Mouse (Mus musculus) limb, embryonic 10.5 days (tissue): ENCODE data around the gene Tada2b. TPM values are rescaled to one million over a fixed set of nuclear protein-coding genes. Genes with fewer than 3 reads are reported as not detected.
A peak's percentile ranks its signal among the peaks of the same experiment; 100 is the strongest.

Experiments used
- DNase-seq: peaks from one replicate; pipeline ENCODE4 v3.0.0-alpha.2; 2017; ENCODE audit warnings: low spot score
- H3K27ac ChIP-seq: fragments of 300-500 bp; sonication (generic); 2 replicates; pipeline ENCODE4 v1.5.1; 2016; ENCODE audit warnings: mild to moderate bottlenecking
- H3K27me3 ChIP-seq: fragments of 300-500 bp; sonication (generic); 2 replicates; pipeline ENCODE4 v1.6.1; 2016; ENCODE audit warnings: low read depth, mild to moderate bottlenecking; ENCODE audit not compliant: poor library complexity, severe bottlenecking
- H3K36me3 ChIP-seq: fragments of 300-500 bp; sonication (generic); 2 replicates; pipeline ENCODE4 v1.6.1; 2016; ENCODE audit warnings: mild to moderate bottlenecking, moderate library complexity
- H3K4me1 ChIP-seq: fragments of 300-500 bp; sonication (generic); 2 replicates; pipeline ENCODE4 v1.6.1; 2016
- H3K4me3 ChIP-seq: fragments of 300-500 bp; sonication (generic); 2 replicates; pipeline ENCODE4 v1.5.1; 2016; ENCODE audit warnings: mild to moderate bottlenecking, moderate library complexity
- H3K9me3 ChIP-seq: fragments of 300-500 bp; sonication (generic); replicated peaks from 2 replicates; pipeline ENCODE4 v1.6.1; 2016; ENCODE audit warnings: mild to moderate bottlenecking
- WGBS: fragments of 180-500 bp; shearing (Covaris S2); methylation state at CpG from one replicate; pipeline ENCODE4 v1.1.7; 2016; 5-methylcytosine and 5-hydroxymethylcytosine counted together
- polyA plus RNA-seq: library from polyadenylated mRNA; unstranded; fragments of >200 nt; fragmentation: Nextera tagmentation; extraction: Ambion mirVana; gene quantifications from 2 replicates; pipeline ENCODE4 v1.2.1, GENCODE M21; 2016

Tada2b gene
- polyA plus RNA-seq, 1 experiment from 2014 or later, result 1.4 TPM

DNA sequence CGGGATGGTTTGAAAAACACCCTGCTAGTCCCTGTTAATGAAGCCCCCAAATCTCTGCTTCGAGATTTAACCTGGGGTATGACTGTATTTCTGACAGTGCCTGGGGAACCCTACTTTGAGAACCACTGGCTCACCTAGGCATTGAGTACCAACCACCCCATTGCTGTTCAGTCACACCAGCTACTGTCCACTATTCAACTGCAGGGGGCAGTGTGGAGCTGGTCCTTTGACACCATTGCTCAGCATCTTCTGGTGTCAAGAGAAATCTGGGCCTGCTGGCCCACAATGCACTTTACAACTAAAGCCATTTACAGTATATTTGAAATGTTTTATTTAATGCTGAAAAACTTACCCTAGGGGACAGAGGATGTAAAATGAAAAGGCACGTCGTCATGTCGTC is 9.8 kb downstream of the Tada2b start:
- Histone ChIP-seq H3K27ac (no peak overlapping the region), H3K4me3 (no peak overlapping the region), H3K4me1 (no peaks in the 10 kb centered on the region), H3K27me3 (no peaks in the 10 kb centered on the region), H3K9me3 (no peaks in the 10 kb centered on the region), H3K36me3 (peaks cover 71% of the 10 kb centered on the region)
- WGBS, result 83% methylated on average over 5 of the region's 5 CpGs
- DNase-seq, result peak; percentile 62

DNA sequence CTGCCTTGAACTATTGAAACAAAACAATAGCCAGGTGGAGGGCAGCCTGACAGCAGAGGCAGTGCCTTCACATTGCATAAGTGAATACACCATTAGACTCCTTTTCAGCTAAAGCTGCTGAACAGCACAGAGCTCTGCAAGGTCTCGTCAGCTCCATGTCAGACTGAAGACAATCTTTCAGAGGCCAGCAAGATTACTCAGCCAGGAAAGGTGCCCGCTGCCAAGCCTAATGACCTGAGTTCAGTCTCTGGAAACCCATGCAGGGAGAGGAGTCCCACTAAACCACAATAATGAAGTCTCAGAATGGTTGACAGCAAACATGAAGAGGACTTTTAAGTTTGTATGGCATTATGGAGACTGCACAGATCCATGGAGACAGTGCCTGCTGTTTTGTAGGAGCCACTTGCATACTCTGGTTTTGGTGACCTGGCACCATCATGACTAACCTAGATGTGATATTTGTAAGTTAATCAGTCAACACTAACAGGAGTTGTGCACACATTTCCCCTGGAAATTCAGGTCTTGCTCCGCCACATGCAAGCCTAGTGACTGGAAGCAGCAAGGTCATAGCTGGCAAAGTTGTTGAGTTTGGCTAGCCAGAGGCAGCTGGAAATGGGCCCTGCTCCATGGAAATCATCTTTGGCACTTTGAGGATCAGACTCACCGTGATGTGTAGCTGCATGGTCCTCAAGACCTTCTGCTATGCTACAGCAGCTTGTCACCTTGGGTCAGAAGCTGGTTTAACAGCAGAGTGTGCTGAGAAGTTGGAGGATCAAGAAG is 11.0 kb downstream of the Tada2b start:
- no peak for DNase-seq
- Histone ChIP-seq H3K36me3 (peaks cover 83% of the 10 kb centered on the region), H3K4me3 (no peak overlapping the region), H3K4me1 (no peaks in the 10 kb centered on the region), H3K27ac (no peak overlapping the region), H3K27me3 (no peaks in the 10 kb centered on the region), H3K9me3 (no peaks in the 10 kb centered on the region)
- 92% methylated on average over 4 of the region's 4 CpGs for WGBS

DNA sequence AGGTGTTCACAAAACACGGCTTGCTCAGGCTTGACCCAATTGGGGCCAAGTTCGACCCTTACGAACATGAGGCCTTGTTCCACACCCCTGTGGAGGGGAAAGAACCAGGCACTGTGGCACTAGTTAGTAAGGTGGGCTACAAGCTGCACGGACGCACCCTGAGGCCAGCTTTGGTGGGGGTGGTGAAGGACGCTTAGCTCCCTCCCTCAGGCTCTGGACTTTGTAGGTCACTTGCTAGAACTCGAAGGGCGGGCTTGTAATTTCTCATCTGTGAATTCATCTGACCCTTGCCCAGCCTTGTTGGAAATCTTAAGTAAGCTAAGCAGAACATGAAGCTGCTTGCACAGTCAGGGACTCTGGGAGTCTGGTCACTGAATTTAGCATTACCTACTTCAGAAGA is 12.9 kb downstream of the Tada2b start:
- H3K27ac ChIP-seq, result no peak overlapping the region
- DNase-seq, result no peak
- 95% methylated on average over 8 of the region's 8 CpGs for WGBS
- H3K4me3 ChIP-seq, result no peak overlapping the region
- H3K9me3 ChIP-seq, result no peaks in the 10 kb centered on the region
- peaks cover 6% of the 10 kb centered on the region for H3K4me1 ChIP-seq
- peaks cover 80% of the 10 kb centered on the region for H3K36me3 ChIP-seq
- H3K27me3 ChIP-seq, result no peaks in the 10 kb centered on the region

DNA sequence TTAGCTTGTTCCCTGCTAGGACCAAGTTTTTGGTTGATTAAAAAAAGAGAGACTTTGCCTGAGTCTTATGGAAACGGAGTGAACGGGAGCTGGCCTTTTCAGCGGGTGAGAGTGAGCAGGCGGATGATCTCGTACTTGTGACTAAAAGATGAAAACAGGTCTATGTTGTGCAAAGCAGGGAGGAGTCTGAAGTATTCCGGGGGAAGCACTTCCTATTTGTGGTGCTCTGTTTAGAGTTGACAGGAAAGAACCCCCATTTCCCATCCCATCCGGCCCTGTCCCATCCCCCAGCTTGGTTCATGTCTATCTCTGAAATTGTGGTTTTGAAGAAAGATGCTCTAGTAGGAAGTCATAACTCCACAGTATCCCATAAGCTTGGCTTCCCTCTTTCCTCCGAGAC is 18.2 kb downstream of the Tada2b start:
- Histone ChIP-seq H3K36me3 (peaks cover 32% of the 10 kb centered on the region), H3K4me3 (peak overlapping the region; percentile 82), H3K4me1 (peaks cover 24% of the 10 kb centered on the region), H3K27me3 (no peaks in the 10 kb centered on the region), H3K27ac (peak overlapping the region; percentile 81; the same call in 1 of the 2 replicates), H3K9me3 (no peaks in the 10 kb centered on the region)
- WGBS, result 39% methylated on average over 8 of the region's 8 CpGs
- DNase-seq, result no peak

DNA sequence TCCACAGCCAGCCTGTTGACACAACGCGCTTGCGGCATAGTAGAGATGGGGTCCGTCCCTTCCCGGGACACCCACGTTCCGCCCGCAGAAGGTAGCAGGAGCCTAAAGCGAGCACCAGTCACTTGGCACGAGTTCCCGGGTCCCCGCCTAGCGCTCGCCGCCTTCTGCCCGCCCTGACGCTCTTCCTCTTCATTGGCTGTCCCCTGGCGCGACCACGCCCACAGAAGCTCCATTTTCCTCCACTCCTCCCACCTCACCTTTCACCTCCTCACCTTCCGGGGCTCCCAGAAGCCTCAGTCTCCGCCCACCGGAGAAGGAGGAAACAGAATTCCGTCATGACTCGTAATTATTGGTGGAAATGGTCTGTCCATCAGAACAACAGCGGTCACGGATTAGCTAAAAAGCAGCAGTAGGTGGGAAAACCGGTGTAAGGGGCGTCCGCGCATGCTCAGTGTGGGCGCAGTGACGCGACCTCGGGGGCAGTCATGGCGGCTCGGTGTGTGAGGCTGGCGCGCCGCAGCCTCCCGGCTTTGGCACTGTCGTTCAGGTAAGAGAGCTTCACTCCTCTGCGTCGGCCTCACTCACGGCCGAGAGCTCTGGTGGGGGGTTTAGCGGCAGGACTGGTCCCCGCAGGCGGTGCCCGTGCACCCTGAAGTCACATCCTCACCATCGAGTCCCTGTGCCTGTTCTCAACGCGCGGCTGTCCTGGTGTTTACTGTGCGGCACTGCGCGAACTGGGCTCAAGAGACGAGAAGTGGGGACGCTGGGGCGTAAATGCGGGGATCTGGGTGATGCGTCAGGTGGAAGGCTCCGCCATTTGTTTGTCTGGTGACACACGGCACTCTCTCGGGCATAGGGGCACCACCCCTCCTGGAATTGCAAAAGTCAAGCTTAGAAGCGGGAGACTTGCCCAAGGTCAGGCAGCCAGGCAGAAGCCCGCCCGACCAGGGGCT is 19.1 kb downstream of the Tada2b start, which contains the start of gene Grpel1:
Gene Grpel1, plus strand, starts transcription at position 290 of the 953 bp plus-strand sequence.
- under 1% methylated on average over 68 of the region's 68 CpGs for WGBS

DNA sequence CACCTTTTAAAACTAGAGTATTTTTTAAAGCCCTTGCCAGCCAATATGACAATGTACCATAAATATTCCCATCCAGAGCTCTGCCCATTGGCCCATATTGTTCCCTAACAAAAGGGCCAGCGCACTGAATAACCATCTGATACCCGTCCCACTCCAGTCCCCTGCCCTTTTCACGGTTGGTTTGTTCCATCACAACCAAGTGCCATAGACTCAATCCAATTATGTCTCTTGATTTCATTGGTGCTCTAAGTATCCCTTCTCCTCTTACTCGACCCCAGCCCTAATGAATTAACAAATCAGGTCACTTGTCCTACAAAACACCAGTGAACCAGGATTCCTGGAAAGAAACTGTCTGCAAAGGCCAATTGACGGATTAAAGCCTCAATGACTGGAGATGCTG is 20.7 kb downstream of the Tada2b start:
- peaks cover 24% of the 10 kb centered on the region for H3K4me1 ChIP-seq
- no peaks in the 10 kb centered on the region for H3K9me3 ChIP-seq
- H3K4me3 ChIP-seq, result no peak overlapping the region
- H3K27ac ChIP-seq, result no peak overlapping the region
- WGBS, result 59% methylated on average over 5 of the region's 5 CpGs
- no peak for DNase-seq
- H3K27me3 ChIP-seq, result no peaks in the 10 kb centered on the region
- peaks cover 7% of the 10 kb centered on the region for H3K36me3 ChIP-seq

More for the DNA sequence above, 19.1 kb downstream of the Tada2b start, which contains the start of gene Grpel1:
- Histone ChIP-seq H3K9me3 (no peaks in the 10 kb centered on the region), H3K4me3 (peak within 1 kb of the TSS; percentile 82), H3K27me3 (no peaks in the 10 kb centered on the region), H3K36me3 (peaks cover 23% of the 10 kb centered on the region), H3K4me1 (peaks cover 24% of the 10 kb centered on the region), H3K27ac (peak within 1 kb of the TSS; percentile 81)
- DNase-seq, result peak; percentile 97

DNA sequence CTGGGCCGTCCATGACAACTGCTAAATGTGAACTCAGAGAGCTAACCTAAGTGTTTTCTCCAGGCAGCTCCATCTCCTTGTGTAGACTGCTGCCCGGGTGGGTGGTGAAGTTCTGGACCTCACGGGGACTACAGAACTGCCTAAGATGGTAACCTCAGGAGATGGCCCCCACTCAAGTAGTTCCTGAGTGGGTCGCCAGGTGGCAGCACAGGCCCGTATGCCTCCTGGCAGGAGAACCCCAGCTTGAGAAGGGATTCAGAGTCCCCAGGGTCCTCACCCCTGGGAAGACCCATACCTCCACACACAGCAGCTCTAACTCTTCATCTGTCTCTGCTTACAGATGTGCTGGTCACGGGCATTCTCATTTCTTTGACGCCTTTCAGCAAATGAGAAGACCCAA is 21.3 kb downstream of the Tada2b start:
- no peak overlapping the region for H3K27ac ChIP-seq
- peaks cover 1% of the 10 kb centered on the region; the same call in 1 of the 2 replicates for H3K36me3 ChIP-seq
- WGBS, result 21% methylated on average over 7 of the region's 7 CpGs
- DNase-seq, result peak; percentile 83
- H3K27me3 ChIP-seq, result no peaks in the 10 kb centered on the region
- peaks cover 24% of the 10 kb centered on the region for H3K4me1 ChIP-seq
- H3K4me3 ChIP-seq, result no peak overlapping the region
- no peaks in the 10 kb centered on the region for H3K9me3 ChIP-seq

DNA sequence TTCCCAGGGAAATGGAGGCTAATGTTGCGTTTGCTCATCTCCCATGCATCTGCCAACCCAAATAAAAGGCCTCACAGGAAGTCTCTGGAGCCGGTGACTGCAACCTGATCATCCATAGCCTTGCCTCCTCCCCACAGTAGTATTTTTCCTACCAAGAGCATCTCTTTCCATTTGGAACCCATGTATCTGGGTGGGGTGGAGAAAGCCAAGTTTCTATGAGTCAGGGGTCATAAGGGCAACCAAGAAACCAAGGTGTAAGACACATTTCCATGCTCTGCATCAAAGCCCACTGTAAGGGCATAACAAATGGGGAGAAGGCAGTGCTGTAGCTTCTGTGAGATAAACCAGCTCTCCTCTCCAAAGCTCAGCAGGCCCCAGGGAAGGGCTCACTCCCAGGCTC is 22.9 kb downstream of the Tada2b start:
- Histone ChIP-seq H3K9me3 (no peaks in the 10 kb centered on the region), H3K27ac (no peak overlapping the region), H3K27me3 (no peaks in the 10 kb centered on the region), H3K4me3 (no peak overlapping the region), H3K4me1 (peaks cover 19% of the 10 kb centered on the region), H3K36me3 (no peaks in the 10 kb centered on the region)
- 64% methylated on average over 2 of the region's 2 CpGs for WGBS
- no peak for DNase-seq

DNA sequence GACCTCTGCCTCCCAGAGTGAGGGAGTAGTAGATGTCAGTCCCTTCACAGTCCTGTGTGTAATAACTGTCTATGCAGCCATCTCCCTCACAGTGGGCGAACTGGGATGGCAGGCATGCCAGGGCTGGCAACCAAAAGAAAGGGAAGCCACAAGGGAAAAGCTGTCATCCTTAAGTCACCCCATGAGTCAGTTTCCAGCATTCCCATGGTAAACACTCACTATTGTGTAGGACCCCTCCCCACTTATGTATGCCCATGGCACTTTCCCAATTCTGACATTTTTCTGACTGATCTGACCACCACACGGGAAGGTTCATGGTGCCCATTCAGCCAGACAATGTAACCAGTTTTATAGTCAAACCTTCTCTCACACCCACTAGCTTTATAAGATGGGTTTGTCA is 23.4 kb downstream of the Tada2b start:
- no peak overlapping the region for H3K27ac ChIP-seq
- no peak for DNase-seq
- H3K4me1 ChIP-seq, result peaks cover 13% of the 10 kb centered on the region
- 0 out of 2 replicates have a peak, but pooled peaks cover 3% of the 10 kb centered on the region for H3K27me3 ChIP-seq
- H3K36me3 ChIP-seq, result no peaks in the 10 kb centered on the region
- no peaks in the 10 kb centered on the region for H3K9me3 ChIP-seq
- H3K4me3 ChIP-seq, result no peak overlapping the region
- 83% methylated on average over 2 of the region's 2 CpGs for WGBS

DNA sequence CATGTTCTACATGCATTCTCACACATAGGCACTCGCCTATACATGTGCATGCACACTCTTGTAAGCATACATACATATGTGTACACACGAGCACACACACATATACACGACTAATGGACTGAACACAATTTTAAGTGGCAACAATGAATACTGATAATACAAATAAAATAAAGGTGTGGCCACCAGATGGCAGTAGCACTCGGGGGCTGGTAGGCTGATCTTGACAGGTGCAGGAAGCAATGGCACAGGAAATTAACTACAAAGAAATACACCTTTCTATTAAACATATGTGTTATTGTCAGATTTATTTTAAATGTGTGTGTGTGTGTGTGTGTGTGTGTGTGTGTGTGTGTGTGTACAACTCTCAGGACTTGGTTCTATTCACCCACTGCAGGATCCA is 25.2 kb downstream of the Tada2b start:
- Histone ChIP-seq H3K27me3 (0 out of 2 replicates have a peak, but pooled peaks cover 3% of the 10 kb centered on the region), H3K4me3 (no peak overlapping the region), H3K4me1 (peaks cover 5% of the 10 kb centered on the region), H3K9me3 (no peaks in the 10 kb centered on the region), H3K36me3 (no peaks in the 10 kb centered on the region), H3K27ac (no peak overlapping the region)
- WGBS, result 24% methylated on average over 4 of the region's 4 CpGs
- peak; percentile 52 for DNase-seq

DNA sequence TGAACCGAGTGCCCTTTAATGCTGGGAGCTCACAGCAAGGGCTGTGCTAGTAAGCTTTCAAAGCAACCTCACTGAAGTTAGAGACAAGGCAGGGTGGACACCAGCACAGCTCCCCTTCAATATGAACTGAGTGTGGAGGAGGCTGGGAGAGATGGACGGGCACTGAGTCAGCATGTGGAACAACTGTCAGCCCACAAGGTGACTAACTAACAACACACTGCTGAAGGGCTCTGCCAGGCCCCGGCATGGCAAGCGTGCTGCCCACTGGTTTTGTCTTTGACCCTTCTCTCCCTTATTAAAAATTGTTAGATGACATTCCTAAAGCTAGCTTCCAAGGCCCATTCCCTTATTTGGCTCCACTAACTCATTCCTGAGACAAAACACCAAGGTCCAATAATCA is 26.4 kb downstream of the Tada2b start:
- 0 out of 2 replicates have a peak, but pooled peaks cover 3% of the 10 kb centered on the region for H3K27me3 ChIP-seq
- 84% methylated on average over 4 of the region's 4 CpGs for WGBS

DNA sequence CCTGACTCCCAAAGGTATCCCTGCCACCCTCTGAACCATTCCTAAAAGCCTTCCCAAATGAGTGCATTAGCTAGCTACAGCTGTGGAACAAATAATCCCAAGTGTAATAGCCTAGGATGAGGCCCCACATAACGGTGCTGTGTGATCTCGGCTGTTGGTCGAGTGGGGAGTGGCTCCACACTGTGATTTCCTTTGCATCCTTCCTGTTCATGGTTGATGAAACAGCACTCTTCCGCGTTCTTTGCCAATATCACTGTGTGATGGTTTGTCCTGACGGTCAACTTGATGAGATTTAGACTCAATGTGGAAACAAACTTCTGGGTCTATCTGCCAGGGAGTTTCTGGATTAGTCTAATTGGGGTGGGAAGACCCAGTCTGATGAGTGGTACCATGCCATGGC is 31.3 kb downstream of the Tada2b start:
- no peak for DNase-seq
- peaks cover 22% of the 10 kb centered on the region for H3K4me1 ChIP-seq
- no peak overlapping the region for H3K4me3 ChIP-seq
- no peaks in the 10 kb centered on the region for H3K36me3 ChIP-seq
- 0 out of 2 replicates have a peak, but pooled peaks cover 3% of the 10 kb centered on the region for H3K27me3 ChIP-seq
- no peak overlapping the region for H3K27ac ChIP-seq
- no peaks in the 10 kb centered on the region for H3K9me3 ChIP-seq
- WGBS, result 87% methylated on average over 6 of the region's 6 CpGs

More for the DNA sequence above, 26.4 kb downstream of the Tada2b start:
- Histone ChIP-seq H3K36me3 (no peaks in the 10 kb centered on the region), H3K9me3 (no peaks in the 10 kb centered on the region), H3K27ac (no peak overlapping the region), H3K4me1 (0 out of 2 replicates have a peak, but pooled peaks cover 1% of the 10 kb centered on the region), H3K4me3 (no peak overlapping the region)
- DNase-seq, result no peak
